Mouse (Mus musculus) layer of hippocampus, adult 11-12 months (tissue): ENCODE data around the gene Cldn8.
A peak's percentile ranks its signal among the peaks of the same experiment; 100 is the strongest.

Experiments used
- DNase-seq: peaks from one replicate; pipeline ENCODE4 v3.0.0; 2022; ENCODE audit warnings: low spot score

The Cldn8 gene

DNA sequence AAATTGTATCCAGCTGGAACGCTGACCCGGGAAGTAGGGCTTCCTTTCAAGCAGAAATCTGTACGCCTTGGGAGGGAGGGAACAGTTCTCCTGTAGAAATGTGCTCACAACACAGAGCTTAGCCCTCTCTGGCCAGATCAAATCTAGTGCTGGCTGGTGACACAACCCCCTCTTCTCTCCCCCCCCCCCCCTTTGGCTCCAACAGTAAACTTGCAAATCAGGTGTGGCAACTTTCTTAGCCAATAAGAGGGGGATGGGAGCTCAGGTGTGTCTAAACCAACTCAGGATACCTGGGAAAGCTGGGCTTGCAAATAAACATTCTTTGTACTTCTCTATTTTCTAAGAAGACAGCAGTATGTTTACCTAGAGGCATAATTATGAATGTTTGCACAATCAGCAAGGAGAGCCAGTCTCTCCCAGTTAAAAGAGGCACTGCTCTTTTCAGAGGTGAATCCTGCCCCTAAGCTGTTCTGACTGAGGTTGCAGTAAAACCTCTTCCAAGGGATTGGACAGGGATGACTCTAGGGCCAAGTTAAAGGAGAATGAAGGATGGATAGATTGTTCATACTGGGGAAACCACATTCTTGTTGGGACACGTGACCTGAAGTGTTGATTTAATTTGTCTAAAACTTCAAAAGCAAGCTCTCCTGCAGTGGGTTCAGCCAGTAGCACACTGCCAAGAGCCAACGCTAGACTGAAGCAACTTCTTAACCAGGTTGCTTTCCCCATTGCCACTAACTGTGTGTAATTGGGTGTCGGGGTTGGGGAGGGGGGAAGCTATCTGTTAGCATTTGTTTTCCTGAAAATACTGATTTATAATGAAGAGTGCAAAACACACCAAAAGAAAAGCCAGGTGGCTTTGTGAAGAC, at the start of gene Cldn8:
Cldn8 (minus strand) TSS at position 139 of the 869 bp plus-strand sequence.
- DNase-seq = no peak

DNA sequence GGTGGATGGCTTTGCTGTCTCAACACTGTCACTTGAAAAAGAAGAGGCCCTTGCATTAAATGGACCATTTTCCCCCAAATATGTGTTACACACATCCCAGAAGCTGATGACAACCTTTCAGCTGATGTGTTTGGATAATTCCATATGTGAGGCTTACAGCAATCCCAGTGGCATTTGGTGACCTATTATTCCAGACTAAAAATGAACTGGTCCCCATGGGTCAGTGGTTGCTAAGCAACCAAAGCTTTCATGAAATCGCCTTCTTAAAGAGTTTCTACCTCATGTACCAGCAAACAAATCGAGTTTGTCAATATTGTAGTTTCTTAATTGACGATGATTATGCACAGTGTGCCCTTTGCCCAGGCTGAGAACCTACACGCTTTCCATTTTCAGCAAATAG, 49.7 kb upstream of the Cldn8 start:
- DNase-seq = no peak

- DNase-seq = no peak
Observed at GRCm38 (mm10) chr16:88611922-88612321, 48.9 kb upstream of the Cldn8 start, which contains the start of gene Krtap24-1. TSS of gene Krtap24-1 (minus strand) at chr16:88612279.

- DNase-seq = no peak
Observed at GRCm38 (mm10) chr16:88604570-88604969, 41.6 kb upstream of the Cldn8 start.

DNA sequence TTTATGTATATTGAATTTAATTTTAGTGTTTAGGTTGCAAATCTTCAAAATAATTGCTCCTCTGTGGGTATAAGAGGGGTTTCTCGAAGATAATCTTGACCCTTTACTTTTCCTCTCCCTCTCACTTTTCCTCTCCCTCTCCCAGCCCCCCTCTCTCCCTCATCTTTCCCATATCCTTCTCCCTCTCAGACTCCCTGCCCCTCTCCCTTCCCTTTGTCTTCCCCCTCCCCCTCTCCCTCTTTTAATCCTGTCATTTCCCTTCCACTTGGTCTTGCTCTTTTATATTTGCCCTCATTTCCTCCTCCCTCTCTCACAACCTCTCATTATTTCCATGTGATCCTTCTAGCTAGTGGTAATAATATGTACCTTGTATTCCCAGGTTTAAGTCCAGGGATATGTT, 39.5 kb upstream of the Cldn8 start:
- no peak for DNase-seq

DNA sequence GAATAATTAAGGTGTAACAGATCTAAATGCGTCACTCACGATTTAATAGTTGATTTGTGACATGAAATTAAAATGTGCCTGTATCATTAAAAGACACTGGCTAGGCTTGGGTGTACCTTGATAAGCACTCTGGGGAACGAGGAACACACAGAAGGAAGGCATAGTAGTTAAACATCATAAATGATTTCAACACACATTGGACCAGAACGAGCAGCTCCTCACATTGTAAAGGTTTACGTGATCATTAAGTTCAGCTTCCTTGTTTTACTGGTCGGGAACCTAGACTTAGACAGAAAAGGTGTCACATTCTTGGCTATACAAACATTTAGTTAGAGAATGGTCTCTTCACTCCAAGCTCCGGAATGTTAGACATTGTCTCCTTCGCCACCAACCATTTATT, 37.3 kb upstream of the Cldn8 start:
- no peak for DNase-seq

DNA sequence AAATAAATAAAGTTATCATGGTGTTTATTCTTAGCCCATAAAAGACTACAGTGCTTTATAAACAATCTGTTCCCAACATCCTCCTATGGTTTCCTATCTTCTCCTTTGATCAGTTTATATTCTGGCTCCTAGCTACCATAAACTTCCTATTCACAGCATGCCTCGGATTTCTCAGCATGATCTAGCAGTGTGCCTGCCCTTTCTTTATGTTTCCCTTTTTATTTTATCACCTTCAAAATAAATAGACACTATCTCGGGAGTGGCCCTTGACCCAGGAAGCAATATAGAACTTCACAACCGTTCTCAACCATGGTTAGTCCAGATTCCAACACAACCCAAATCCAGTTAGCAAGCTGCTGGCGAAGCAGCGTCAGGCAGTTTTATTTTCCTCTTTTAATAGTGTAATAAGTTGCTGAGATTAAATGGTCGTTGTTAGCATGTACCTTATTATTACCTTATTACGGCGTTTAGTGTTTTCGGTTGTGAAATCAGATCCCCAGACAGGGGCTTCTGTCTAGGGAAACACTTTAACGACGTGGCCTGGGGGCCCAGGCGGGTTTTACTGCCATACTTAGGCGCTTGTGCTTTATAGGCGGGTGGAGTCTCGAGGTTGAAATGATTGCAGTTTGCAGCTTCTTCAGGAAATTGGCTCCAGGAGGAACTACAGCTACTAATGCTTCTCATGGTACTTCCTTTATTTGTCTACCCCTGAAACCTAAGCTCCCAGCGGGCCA, 36.7 kb upstream of the Cldn8 start:
- DNase-seq = no peak

DNA sequence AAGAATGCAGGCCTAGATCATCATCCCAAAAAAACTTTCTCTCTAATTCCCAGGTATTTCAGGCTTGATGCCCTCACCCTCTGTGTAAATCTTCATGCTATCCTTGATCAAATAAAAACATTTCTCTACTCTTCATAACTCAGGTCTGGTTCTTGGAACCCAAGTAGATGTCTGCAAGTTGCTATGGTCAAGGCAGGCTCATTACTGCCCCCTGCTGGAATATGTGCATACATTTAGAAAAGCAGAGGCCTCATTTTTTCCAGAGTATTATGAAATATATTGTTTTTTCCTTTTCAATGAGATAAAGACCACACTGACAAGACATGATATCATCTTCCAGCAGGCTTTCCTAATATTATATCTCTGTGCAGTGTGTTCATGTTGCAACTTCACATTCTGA, 29.8 kb upstream of the Cldn8 start:
- DNase-seq = no peak

- no peak for DNase-seq
Observed at GRCm38 (mm10) chr16:88583338-88583737, 20.4 kb upstream of the Cldn8 start.

DNA sequence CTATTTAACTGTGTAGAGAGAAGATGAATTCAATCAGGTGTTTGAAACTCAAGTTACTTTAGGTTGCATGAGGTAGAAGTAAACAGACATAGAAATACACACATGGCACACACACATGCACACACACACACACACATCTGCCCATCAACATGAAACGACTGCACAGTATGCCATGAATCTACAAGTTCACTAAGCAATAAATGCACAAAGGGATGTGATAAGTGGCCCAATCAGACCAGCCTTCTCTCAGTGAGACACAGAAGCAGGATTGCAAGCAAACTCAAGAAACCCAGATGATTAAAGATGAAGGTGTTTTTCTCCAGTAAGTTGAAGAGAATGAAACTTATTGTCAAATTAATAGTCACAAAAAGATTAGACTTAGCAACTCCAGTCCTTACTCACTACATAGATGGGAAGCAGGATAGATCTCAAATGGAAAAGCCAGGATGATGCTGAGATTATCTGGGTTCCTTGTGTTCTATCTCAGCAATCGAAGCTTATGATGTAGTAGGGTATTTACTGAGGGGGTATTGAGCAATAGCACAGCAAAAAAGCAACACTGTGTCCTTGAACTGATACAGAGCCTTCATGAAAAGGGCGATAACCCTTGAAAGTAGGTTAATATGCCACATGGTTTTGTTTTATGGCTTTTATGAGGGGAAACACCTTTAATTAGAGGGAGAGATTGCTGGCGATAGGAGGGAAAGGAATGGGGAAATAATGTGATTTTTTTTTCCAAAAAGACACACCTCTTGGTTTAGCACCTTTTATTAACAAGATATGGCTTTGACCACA, 13.1 kb upstream of the Cldn8 start:
- DNase-seq = no peak

GRCm38 (mm10) chr16:88572904-88573404, 10.0 kb upstream of the Cldn8 start:
- no peak for DNase-seq

DNA sequence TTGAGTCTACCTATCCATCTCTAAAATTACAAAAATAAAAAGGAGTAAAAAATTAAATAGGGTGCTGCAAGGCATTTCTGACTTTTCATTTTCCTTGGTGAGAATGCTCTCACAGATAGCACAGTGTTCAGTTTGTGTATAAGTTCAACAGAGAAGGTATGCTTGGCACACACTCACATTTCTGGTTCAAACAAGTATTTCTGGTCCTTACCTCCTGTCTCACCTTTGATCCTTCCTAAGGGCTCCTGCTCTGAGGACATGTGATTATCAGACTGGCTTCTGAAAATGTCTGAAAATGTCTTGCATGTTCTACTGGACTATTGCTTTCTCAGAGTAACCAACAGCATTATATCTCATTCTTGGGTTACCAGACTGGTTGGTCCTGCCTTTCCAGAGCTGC, 7.2 kb upstream of the Cldn8 start:
- no peak for DNase-seq

DNA sequence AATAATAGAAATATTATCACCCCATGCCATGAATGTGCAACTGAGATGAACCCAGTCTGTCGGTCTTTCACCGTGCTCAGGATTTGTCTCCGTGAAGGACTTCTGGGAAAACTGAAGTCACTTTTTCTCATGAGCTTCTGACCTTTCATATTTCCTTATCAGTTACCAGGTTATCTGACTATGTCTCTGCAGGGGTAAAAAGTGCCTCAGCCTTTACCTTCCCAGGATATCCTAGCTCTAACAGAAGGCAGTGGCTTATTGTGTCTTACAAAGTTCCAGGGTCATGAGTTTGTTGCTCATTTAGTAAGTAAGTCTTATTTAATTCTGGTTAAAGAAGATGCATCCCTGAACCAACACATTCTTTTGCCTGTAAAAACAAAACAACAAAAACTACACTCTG, 6.7 kb upstream of the Cldn8 start:
- no peak for DNase-seq

DNA sequence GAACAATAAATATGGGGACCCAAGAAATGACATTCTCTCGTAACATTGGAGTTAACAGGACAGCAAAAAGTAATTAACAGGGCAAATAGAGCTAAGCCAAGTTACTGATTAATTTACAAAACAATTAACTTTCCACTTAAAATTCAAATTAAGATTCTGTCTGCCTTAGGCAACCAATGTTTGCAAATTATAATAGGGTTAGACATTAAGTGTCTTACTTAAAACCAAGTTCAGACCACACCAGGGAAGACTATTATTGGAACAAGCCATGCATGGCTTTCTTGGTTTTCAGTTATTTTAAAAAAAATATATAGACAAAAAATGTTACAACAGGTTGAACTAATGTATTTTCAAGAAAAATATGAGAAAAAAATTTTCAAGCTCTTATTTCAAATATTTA, 6.1 kb upstream of the Cldn8 start:
- DNase-seq = no peak

- DNase-seq = no peak
Observed at GRCm38 (mm10) chr16:88561617-88562164, 1.3 kb downstream of the Cldn8 start.

DNA sequence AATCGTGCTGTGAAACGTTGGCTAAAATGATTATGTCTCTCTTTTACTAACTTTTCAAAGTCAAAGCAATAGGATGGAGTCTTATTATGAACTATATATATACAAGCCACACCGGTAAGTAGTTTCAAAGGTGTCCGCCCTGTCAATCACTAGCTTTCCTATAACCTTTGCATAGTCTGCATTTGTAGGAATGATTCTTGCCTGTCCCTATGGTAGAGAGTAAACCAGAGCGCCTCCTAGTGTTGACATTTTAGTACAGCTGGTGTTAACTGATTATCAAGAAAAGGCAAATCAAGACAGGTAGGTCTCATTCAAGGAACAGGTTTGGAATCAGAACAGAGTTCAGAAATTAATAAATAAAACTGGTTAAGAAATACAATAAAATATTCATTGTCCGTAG, 20.5 kb downstream of the Cldn8 start:
- DNase-seq = peak; percentile 29

- DNase-seq = no peak
Observed at GRCm38 (mm10) chr16:88539841-88540487, 23.0 kb downstream of the Cldn8 start.

GRCm38 (mm10) chr16:88511348-88511747, 51.6 kb downstream of the Cldn8 start:
- DNase-seq = no peak
